Mouse (Mus musculus) A20 (cell line): ENCODE results near the gene Stxbp4.

ENCODE experiments used
- DNase-seq: peaks from one replicate; pipeline ENCODE4 v3.0.0-alpha.2; 2011; ENCODE audit warnings: low read depth, low spot score

The Stxbp4 gene

GRCm38 (mm10) chr11:90464046-90464595 is 173.8 kb downstream of the Stxbp4 start:
- no peak for DNase-seq

GRCm38 (mm10) chr11:90460458-90460857 is 177.4 kb downstream of the Stxbp4 start:
- DNase-seq, result no peak

- no peak for DNase-seq
Observed at GRCm38 (mm10) chr11:90452134-90452533, 185.8 kb downstream of the Stxbp4 start.

- DNase-seq, result no peak
Observed at GRCm38 (mm10) chr11:90451506-90451905, 186.4 kb downstream of the Stxbp4 start.

- no peak for DNase-seq
Observed at GRCm38 (mm10) chr11:90442462-90442861, 195.4 kb downstream of the Stxbp4 start.

- DNase-seq, result no peak
Observed at GRCm38 (mm10) chr11:90440851-90441250, 197.0 kb downstream of the Stxbp4 start.

- DNase-seq, result no peak
Observed at GRCm38 (mm10) chr11:90438768-90439167, 199.1 kb downstream of the Stxbp4 start.
